Mouse (Mus musculus): Measurements from ENCODE around the gene Gm21976.
A peak's percentile ranks its signal among the peaks of the same experiment; 100 is the strongest.

The Gm21976 gene

GRCm38 (mm10) chr13:98279686-98280085, at the start of gene Gm21976:
TSS of gene Gm21976 (plus strand) at chr13:98279887.
- DNase-seq (ENCODE audit: extremely low spot score, low spot score): no peak

- DNase-seq (ENCODE audit: extremely low spot score, low spot score): no peak
Observed at GRCm38 (mm10) chr13:98230511-98230910, 49.2 kb upstream of the Gm21976 start.

- DNase-seq (ENCODE audit: extremely low spot score, low spot score): no peak
Observed at GRCm38 (mm10) chr13:98235451-98235850, 44.2 kb upstream of the Gm21976 start.

GRCm38 (mm10) chr13:98239978-98240641, 39.6 kb upstream of the Gm21976 start:
- peak; percentile 66 for DNase-seq (ENCODE audit: extremely low spot score, low spot score)

- no peak for DNase-seq (ENCODE audit: extremely low spot score, low spot score)
Observed at GRCm38 (mm10) chr13:98241531-98242282, 38.0 kb upstream of the Gm21976 start.

GRCm38 (mm10) chr13:98244571-98245350, 34.9 kb upstream of the Gm21976 start:
- no peak for DNase-seq (ENCODE audit: extremely low spot score, low spot score)

- DNase-seq (ENCODE audit: extremely low spot score, low spot score): no peak
Observed at GRCm38 (mm10) chr13:98245386-98245785, 34.3 kb upstream of the Gm21976 start.

GRCm38 (mm10) chr13:98249594-98249993, 30.1 kb upstream of the Gm21976 start:
- no peak for DNase-seq (ENCODE audit: extremely low spot score, low spot score)

GRCm38 (mm10) chr13:98254921-98255320, 24.8 kb upstream of the Gm21976 start:
- no peak for DNase-seq (ENCODE audit: extremely low spot score, low spot score)

GRCm38 (mm10) chr13:98262636-98263457, 16.8 kb upstream of the Gm21976 start, which contains the start of the genes Utp15 and Ankra2:
TSS of gene Utp15 (minus strand) at chr13:98263041.
TSS of gene Ankra2 (plus strand) at chr13:98263074.
- DNase-seq (ENCODE audit: extremely low spot score, low spot score): peak; percentile 100

GRCm38 (mm10) chr13:98263458-98263987, 16.2 kb upstream of the Gm21976 start:
- DNase-seq (ENCODE audit: extremely low spot score, low spot score): no peak

- DNase-seq (ENCODE audit: extremely low spot score, low spot score): no peak
Observed at GRCm38 (mm10) chr13:98264111-98264510, 15.6 kb upstream of the Gm21976 start.

GRCm38 (mm10) chr13:98274023-98274422, 5.7 kb upstream of the Gm21976 start:
- DNase-seq (ENCODE audit: extremely low spot score, low spot score): no peak

- DNase-seq (ENCODE audit: extremely low spot score, low spot score): no peak
Observed at GRCm38 (mm10) chr13:98275646-98276045, 4.0 kb upstream of the Gm21976 start.

- no peak for DNase-seq (ENCODE audit: extremely low spot score, low spot score)
Observed at GRCm38 (mm10) chr13:98276253-98276652, 3.4 kb upstream of the Gm21976 start.

GRCm38 (mm10) chr13:98277501-98277900, 2.2 kb upstream of the Gm21976 start:
- no peak for DNase-seq (ENCODE audit: extremely low spot score, low spot score)

GRCm38 (mm10) chr13:98280990-98281650, 1.4 kb downstream of the Gm21976 start:
- no peak for DNase-seq (ENCODE audit: extremely low spot score, low spot score)

GRCm38 (mm10) chr13:98290719-98291118, 11.0 kb downstream of the Gm21976 start:
- no peak for DNase-seq (ENCODE audit: extremely low spot score, low spot score)

- DNase-seq (ENCODE audit: extremely low spot score, low spot score): no peak
Observed at GRCm38 (mm10) chr13:98291712-98292111, 12.0 kb downstream of the Gm21976 start.

GRCm38 (mm10) chr13:98296072-98296471, 16.4 kb downstream of the Gm21976 start:
- DNase-seq (ENCODE audit: extremely low spot score, low spot score): no peak
